Mouse (Mus musculus) heart, adult 2 months (tissue): ENCODE measurements around the gene Plscr1.

Experiments used
- CTCF ChIP-seq: fragments of 200-600 bp; IDR thresholded peaks from 2 replicates; pipeline ENCODE4 v1.8.1; 2022; ENCODE audit warnings: antibody characterized with exemption, mild to moderate bottlenecking, moderate library complexity
- EP300 ChIP-seq: fragments of 200-500 bp; IDR thresholded peaks from 2 replicates; pipeline ENCODE4 v1.6.1; 2011; ENCODE audit warnings: low read depth, low read length, control low read depth; ENCODE audit not compliant: insufficient read depth
- POLR2A ChIP-seq: fragments of 200-500 bp; IDR thresholded peaks from 2 replicates; pipeline ENCODE4 v1.6.1; 2011; ENCODE audit warnings: mild to moderate bottlenecking, low read depth, low read length, control low read depth; ENCODE audit not compliant: insufficient read depth

DNA sequence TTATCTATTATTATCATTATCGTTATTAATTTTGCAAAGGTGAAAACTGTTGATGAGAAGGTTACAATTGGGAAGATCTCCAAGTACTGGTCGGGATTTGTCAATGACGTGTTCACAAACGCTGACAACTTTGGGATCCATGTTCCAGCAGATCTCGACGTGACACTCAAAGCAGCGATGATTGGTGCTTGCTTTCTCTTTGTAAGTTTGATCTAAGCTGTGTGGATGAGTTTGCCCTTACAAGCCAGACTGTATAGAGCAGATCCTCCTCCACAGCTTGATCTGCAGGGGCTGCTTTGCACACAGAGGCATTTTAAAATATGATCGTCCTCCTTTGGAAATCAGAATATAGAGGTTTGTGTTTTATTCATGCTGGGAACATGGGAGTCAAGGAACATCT is 41.8 kb upstream of the Plscr1 start:
- no peak for TF ChIP-seq CTCF
- TF ChIP-seq POLR2A: no peak
- TF ChIP-seq EP300: no peak
